Mouse (Mus musculus): Measurements from ENCODE around the gene Hps4.
"Not testable (repeated sequence)": the region's sequence is repeated elsewhere in the genome, so short reads cannot be mapped to it uniquely, and the experiment has no call there.

The Hps4 gene

DNA sequence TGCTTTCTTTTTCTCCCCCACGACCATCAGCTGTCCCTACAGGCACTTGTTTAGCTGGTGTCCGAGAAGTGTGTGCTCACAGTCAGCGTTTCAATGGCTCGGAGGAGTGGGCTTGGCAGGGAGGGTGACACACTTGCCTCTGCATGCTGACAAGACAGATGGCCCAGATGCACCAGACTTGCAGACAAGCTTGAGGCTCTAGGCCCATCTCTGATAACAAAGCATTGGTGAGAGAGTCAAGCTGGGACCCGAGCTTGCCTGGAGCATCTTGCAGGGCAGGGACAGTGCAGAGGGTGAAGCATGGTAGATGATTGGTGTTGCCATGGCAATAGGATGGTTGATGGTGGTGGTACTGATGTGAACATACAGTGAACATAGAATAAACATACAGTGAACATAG is 66.4 kb downstream of the Hps4 start:
- no peak for DNase-seq

DNA sequence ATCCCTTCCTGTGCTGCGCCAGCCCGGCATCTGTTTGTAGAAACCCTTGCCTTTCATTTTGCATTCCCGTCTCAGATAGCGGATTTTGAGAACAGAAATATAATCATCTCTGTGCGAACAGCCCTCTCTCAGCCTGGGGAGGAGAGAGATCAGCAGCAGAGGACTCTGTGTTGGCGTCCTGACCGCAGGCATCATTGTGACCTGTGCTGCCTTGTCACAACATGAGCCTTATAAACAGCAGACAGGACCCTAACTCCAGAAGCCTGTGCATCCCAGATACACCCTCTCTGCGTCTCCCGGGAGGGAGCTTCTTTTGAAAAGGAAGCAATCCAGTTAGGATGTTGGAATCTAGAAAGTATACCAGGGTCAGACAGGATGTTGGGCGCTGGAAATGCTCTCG is 68.2 kb downstream of the Hps4 start:
- DNase-seq: no peak

DNA sequence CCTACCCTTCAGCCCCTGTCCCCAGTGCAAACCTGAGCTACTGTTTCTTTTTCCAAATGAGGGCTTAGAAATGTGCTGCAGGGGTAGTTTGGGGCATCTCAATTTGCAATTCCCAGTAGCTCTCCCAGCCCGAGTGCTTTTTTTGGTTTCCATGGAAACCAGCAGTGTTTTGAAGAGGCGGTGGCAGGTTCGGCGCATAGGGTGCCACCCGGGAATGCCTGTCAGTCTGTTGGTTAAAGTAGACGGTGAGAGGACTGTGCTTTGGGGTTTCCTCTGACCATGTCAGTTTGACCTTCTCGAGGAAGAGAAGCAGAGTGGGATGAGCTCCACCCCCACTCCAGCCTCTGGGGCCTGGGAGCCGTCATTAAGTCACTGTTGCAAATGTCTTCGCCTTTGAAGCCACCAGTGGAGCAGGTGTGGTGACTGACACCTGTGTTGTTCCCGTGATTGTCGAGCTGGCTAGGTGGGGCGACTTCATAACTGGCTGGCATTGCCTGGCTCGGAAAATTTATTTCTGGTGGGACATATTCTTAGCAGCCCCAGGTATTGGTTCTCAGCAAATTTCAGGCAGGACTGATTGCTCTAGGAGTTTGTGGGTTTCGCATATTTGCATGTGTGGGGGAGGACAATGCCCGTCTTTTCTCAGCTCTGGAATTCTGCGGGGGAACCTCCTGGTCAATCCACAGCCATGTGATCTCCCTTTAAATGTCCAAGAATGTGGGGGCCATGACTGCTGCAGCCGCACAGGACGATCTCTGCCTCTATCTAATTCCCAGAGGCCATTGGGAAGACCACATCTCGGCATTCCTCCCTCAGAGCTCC is 68.8 kb downstream of the Hps4 start:
- DNase-seq: no peak

DNA sequence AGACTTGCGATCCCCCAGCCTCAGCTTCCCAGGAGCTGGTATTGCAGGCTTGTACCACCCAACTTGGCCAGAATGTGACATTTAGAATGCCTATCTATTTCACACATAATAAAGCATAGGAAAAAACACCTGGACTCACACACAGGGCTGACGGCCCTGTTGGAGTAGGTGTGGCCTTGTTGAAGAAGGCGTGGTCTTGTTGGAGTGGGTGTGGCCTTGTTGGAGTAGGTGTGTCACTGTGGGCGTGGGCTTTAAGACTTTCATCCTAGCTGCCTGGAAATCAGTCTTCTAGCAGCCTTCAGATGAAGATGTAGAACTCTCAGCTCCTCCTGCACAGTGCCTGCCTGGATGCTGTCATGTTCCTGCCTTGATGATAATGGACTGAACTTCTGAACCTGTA is 69.9 kb downstream of the Hps4 start:
- not testable (repeated sequence) for DNase-seq

DNA sequence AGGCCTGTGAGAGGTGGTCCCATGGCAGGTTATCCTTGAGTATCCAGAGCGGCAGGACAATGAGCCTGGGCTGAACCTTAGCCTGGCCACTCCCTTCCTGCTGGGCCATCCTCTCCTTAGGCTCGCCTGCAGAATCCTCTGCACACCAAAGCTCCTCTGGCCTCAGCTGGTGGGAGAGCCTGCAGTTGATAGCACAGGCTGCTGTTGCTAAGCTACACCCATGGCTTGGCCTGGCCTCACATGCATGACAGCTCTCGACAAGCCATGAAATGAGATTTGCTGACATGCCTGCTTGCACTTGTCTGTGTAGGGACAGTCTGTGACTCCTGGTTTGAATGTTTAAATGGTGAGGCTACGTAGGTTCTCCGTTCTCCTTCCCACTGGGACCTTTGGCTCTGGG is 73.8 kb downstream of the Hps4 start:
- no peak for DNase-seq

DNA sequence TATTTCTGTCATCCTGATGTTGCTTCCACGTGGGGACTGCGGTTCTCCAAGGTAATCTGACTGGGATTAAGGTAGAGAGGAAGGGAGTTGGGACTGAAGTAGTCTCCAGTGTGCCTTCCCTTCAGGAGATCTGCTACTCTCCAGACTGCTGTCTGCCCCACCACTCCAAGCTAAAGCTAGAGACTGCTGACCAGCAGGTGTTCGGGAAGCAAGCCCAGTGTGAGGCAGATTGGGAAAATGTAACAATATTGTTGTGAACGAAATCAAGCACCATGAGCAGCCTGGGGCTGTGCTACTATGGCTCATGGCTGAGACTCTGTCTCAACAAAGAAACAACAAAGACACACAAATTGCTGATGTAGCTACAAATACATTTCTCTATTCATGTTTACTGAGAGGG is 75.1 kb downstream of the Hps4 start:
- DNase-seq: no peak

DNA sequence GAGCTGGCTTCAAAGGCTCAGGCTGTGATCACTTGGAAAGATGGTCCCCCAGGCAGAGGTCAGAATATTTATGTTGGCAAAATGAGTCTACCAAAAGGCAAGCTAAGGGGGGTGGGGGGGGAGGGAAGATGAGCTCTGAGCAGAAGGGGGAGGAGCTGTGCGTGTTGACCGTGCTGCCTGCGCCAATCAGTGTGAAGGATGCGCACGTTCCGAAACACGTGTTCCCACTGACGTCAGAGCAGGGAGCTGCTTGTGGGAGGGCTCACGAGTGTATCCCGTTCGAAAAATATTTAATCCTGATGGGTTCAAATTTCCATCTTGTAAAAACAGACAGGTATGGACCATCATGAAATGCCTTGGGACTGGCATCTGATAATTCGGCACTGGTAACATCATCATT is 76.7 kb downstream of the Hps4 start:
- no peak for DNase-seq

DNA sequence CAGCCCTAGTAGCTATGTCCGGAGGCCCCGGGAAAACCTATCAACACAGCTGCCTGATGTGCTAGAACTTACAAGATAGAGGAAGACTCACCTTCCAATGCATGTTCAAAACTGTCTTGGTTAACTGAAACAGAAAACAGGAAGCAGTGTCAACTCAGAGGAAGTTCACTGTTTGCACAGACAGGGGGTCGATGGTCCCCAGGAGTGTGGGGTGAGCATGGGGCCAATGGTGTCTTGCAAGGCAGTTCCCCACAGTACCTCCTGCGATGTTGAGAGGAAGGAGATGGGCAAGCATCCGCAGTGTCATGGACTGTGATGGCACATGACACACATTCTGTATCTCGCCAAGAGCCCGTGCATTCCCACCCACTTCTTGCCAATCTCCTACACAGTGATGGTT is 83.8 kb downstream of the Hps4 start:
- no peak for DNase-seq

DNA sequence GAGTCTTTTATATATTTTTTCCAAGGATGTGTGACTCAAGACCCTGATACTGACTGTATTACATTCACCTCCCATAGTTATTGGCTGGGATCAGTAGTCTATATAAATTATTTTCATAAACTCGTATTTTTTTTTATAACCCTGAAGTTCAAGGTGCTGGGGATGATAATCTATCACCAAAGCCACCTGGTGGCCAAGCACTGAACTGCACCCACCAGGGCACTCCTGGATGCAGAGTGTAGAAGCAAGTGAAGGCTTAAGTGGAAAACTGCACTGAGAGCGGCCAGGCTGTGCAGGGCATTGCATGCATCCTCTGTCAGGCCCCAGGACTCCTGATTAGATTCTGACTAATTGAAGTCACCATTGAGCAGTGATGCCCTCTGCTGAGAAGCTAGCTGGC is 84.4 kb downstream of the Hps4 start:
- DNase-seq: peak; percentile 70

Measured in lung, postnatal 14 days (tissue).